Mouse (Mus musculus): Measurements from ENCODE around the gene Crip2.

DNA sequence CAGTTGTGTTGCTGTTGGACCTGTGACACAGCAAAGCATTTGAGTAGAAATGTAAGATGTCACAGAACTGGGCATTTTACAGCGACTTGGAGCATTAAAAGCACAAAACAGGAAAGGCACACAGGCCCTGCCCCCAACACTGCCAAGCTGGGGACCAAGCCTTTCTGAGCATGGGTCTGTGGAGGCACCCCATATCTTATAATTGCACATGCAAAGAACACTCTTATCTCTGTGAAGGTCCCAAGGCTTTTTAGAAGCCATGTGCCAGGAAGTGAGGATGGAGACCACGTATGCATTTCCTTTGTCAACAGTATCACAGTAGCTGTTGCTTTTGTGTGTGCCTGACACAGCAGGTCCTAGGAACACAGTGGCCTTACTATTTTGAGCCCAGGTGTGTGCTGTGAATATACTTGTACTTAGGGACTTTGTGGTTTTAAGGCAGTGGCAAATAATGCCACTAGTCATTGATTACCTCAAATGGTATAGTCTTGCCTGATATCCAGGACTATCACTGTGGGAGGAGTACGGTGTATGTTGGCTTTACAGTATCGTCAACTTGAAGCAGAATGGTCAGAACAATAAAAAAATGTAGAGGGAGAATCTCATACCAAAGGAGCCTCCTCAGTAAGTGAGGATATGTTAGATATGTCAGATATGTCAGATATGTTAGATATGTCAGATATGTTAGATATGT, 32.5 kb upstream of the Crip2 start:
- TF ChIP-seq CTCF (IDR thresholded peaks at IDR 0.05; ENCODE audit: low read depth, low read length) (no peak), POLR2A (IDR thresholded peaks at IDR 0.05; ENCODE audit: borderline replicate concordance, low read depth, low read length) (no peak)

All from bone marrow macrophage, adult 2 months (primary cell).